Comparison of ENCODE assay signal across 14 mouse cellular contexts in the genomic region with DNA sequence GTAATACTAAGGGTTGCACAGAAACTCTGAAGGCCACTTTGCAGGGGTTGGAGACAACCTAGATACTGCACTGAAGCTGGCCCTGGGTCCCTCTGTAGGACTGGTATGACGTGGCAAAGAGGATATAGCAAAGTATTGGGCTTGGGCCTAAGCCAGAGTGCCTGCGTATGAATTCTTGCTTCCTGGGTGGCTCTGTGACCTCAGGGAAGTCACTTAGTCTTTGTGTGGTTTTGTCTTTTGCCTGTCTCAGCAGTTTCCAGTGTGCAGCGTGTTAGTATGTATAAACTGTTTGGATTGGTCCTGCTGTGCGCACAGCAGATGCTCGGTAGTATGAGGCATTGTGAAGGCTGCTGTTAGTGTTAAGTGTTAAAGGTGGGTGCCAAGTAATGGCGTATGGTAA. TPM values are rescaled to one million over a fixed set of nuclear protein-coding genes. Genes with fewer than 3 reads are reported as not detected.
A peak's percentile ranks its signal among the peaks of the same experiment; 100 is the strongest.
DNase-seq lines count a peak whose midpoint lies in the region; ATAC-seq and TF ChIP-seq lines count a peak whose summit lies in the region.
"Had no signal": no experiment of that assay in that cellular context is flagged by ENCODE, and none has a peak within 500 bp of the region (broad histone marks: within the 10 kb centered on the region; RNA-seq: fewer than 3 reads in every experiment).

No protein-coding gene starts in this region.

- ATAC-seq in lung, embryonic 14.5 days (ENCODE audit: insufficient read depth): peak; percentile 54; the same call in 1 of the 2 replicates
- no peak for ATAC-seq in stomach, embryonic 15.5 days (ENCODE audit: insufficient read depth, low FRiP score, low read depth)
- ATAC-seq: Patski had no signal

- TF ChIP-seq CTCF in lung, embryonic 14.5 days (IDR thresholded peaks at IDR 0.05; ENCODE audit: low read depth): no peak

- H3K27ac ChIP-seq in lung, embryonic 14.5 days (ENCODE audit: low read depth): no peak overlapping the region
- H3K27ac ChIP-seq in stomach, embryonic 15.5 days: peak overlapping the region; percentile 46; the same call in 1 of the 2 replicates
- H3K27ac ChIP-seq: liver, embryonic 13.5 days had no signal

- no peak overlapping the region for H3K4me3 ChIP-seq in lung, embryonic 14.5 days (ENCODE audit: low read depth, low read length)
- no peak overlapping the region for H3K4me3 ChIP-seq in stomach, embryonic 15.5 days (replicated peaks)
- H3K4me3 ChIP-seq: liver, embryonic 13.5 days; myocyte had no signal

- intact Hi-C loops in left cerebral cortex, postnatal 4 days (cut with DNase I): no loop called here

- H3K4me1 ChIP-seq in lung, embryonic 14.5 days (ENCODE audit: insufficient read depth): no peaks in the 10 kb centered on the region; the same call in 1 of the 2 replicates
- peaks cover 31% of the 10 kb centered on the region for H3K4me1 ChIP-seq in stomach, embryonic 15.5 days

- no peaks in the 10 kb centered on the region for H3K27me3 ChIP-seq in lung, embryonic 14.5 days (ENCODE audit: insufficient read depth, low read length)
- no peaks in the 10 kb centered on the region for H3K27me3 ChIP-seq in stomach, embryonic 15.5 days (replicated peaks)
- H3K27me3 ChIP-seq: liver, embryonic 13.5 days; Patski had no signal

- H3K9ac ChIP-seq in lung, embryonic 14.5 days: no peak overlapping the region
- no peak overlapping the region for H3K9ac ChIP-seq in stomach, embryonic 15.5 days
- H3K9ac ChIP-seq: liver, embryonic 13.5 days had no signal

- WGBS in lung, embryonic 14.5 days: 61% methylated on average over 6 of the region's 6 CpGs
- WGBS in stomach, embryonic 15.5 days: 48% methylated on average over 6 of the region's 6 CpGs

- 0 out of 2 replicates have a peak, but pooled peaks cover 3% of the 10 kb centered on the region for H3K9me3 ChIP-seq in lung, embryonic 14.5 days (ENCODE audit: low read depth, low read length)
- no peaks in the 10 kb centered on the region for H3K9me3 ChIP-seq in stomach, embryonic 15.5 days

- DNase-seq in cerebellum, adult 11-12 months: peak; percentile 6
- DNase-seq in cerebellum, postnatal 4 days (ENCODE audit: low spot score in 2 of 2): no peak
- peak; percentile 68 for DNase-seq in lung, embryonic 14.5 days
- DNase-seq in lung, postnatal 36 days: no peak
- DNase-seq in kidney, postnatal 25 days: peak; percentile 47 to 67
- DNase-seq in left cerebral cortex, postnatal 4 days: no peak
- DNase-seq in yolk sac, embryonic 10.5 days (ENCODE audit: low spot score): no peak
- DNase-seq: gastrocnemius, postnatal 25 days; heart, postnatal 4 days; liver, embryonic 13.5 days; right cerebral cortex, postnatal 14 days had no signal

- H3K4me2 ChIP-seq in lung, embryonic 14.5 days: no peak overlapping the region
- H3K4me2 ChIP-seq in stomach, embryonic 15.5 days: no peak overlapping the region
- H3K4me2 ChIP-seq: liver, embryonic 13.5 days had no signal

- no peaks in the 10 kb centered on the region for H3K36me3 ChIP-seq in lung, embryonic 14.5 days (ENCODE audit: insufficient read depth)
- no peaks in the 10 kb centered on the region for H3K36me3 ChIP-seq in stomach, embryonic 15.5 days

RNA-seq across cellular contexts. Expression of a gene that starts 11.0 kb away (rescaled TPM):
- 66.8 and 67.2 TPM in 2 replicates for polyA plus RNA-seq in lung, embryonic 14.5 days (2014; fragmentation: Nextera tagmentation; extraction: Ambion mirVana)
- polyA plus RNA-seq in stomach, embryonic 15.5 days (2015; fragmentation: Nextera tagmentation; extraction: Ambion mirVana): 74.9 and 80.5 TPM in 2 replicates
- 100 to 1,000 TPM in 1 of 2 experiments, 10 to 100 TPM in 1; 91.8 to 106 TPM for total RNA-seq in left cerebral cortex, postnatal 4 days (2021)

Comparison
In these comparisons a context has a peak if more than half of its experiments do, and no peak if none do; other contexts are left out.
1. DNase-seq: peak in cerebellum, adult 11-12 months (single experiment), lung, embryonic 14.5 days (single experiment) and kidney, postnatal 25 days (2 of 2); none in cerebellum, postnatal 4 days (0 of 2), lung, postnatal 36 days (single experiment), left cerebral cortex, postnatal 4 days (single experiment) and yolk sac, embryonic 10.5 days (single experiment).